Mouse (Mus musculus) embryonic stem cell, embryonic (primary cell): ENCODE measurements around the gene Ckap5.

Source experiments
- CTCF ChIA-PET, 4 experiments: fragments of 300-600 bp in 2 of 4; fragments of 350-600 bp in 2 of 4; sonication (Branson Sonifier 250); formaldehyde crosslinking; loops; one replicate each; lab custom pipeline; 2022; ENCODE audit warnings: inconsistent platforms in 2 of 4; lab: Charles Lee
- POLR2A ChIA-PET, 4 experiments: fragments of 300-600 bp in 2 of 4; fragments of 350-600 bp in 2 of 4; sonication (Branson Sonifier 250); formaldehyde crosslinking; loops; one replicate each; lab custom pipeline; 2022; ENCODE audit warnings: antibody characterized with exemption in 4 of 4, inconsistent platforms in 1 of 4; lab: Charles Lee

The Ckap5 gene

GRCm38 (mm10) chr2:91656774-91657173, 130.2 kb downstream of the Ckap5 start:
- POLR2A ChIA-PET, result interaction anchor here in 3 of 4 experiments (0.5 to 4.5 kb wide), 29 partner anchors 10 to 747 kb away, joined by 3 to 38 read pairs (median 5); partner anchors contain the start of genes Ambra1 (in 2 of the 3), Atg13 (in 2 of the 3), F2 (in 2 of the 3) and Harbi1 (in 2 of the 3)
- CTCF ChIA-PET, result interaction anchor here (0.6 to 2.0 kb wide), 18 partner anchors 9 to 357 kb away, joined by 3 to 19 read pairs (median 4); partner anchors contain the start of gene F2 (in 1 of the 4)

GRCm38 (mm10) chr2:91659657-91660056, 133.1 kb downstream of the Ckap5 start:
- POLR2A ChIA-PET, result interaction anchor here in 3 of 4 experiments (1.0 to 2.2 kb wide), 7 partner anchors 8 to 31 kb away, joined by 3 to 9 read pairs (median 6); partner anchors contain the start of genes Arhgap1 (in 2 of the 3) and Zfp408 (in 2 of the 3)
- CTCF ChIA-PET, result interaction anchor here in 1 of 4 experiments (1.2 kb wide), 1 partner anchor 13 kb away, joined by 3 read pairs; no protein-coding TSS in a partner anchor

GRCm38 (mm10) chr2:91660981-91661380, 134.4 kb downstream of the Ckap5 start:
- ChIA-PET CTCF (interaction anchor here in 1 of 4 experiments (0.7 kb wide), 1 partner anchor 128 kb away, joined by 9 read pairs; no protein-coding TSS in a partner anchor), POLR2A (interaction anchor here in 1 of 4 experiments (1.2 to 1.4 kb wide), 2 partner anchors 11 to 22 kb away, joined by 3 to 4 read pairs; no protein-coding TSS in a partner anchor)

GRCm38 (mm10) chr2:91664780-91665179, 138.2 kb downstream of the Ckap5 start:
- ChIA-PET POLR2A (interaction anchor here in 1 of 4 experiments (1.0 kb wide), 1 partner anchor 15 kb away, joined by 3 read pairs; the partner anchor contains the start of genes Arhgap1 and Zfp408), CTCF (no interaction called here)

- CTCF ChIA-PET, result interaction anchor here in 1 of 4 experiments (4.4 kb wide), 1 partner anchor 10 kb away, joined by 19 read pairs; no protein-coding TSS in a partner anchor
- POLR2A ChIA-PET, result interaction anchor here in 2 of 4 experiments (0.5 to 8.4 kb wide), 12 partner anchors 8 to 704 kb away, joined by 3 to 40 read pairs (median 6); partner anchors contain the start of genes Arhgap1 (in 1 of the 2), F2 (in 1 of the 2) and Zfp408 (in 1 of the 2)
Measured at GRCm38 (mm10) chr2:91666386-91666910, 139.9 kb downstream of the Ckap5 start.

- ChIA-PET POLR2A (interaction anchor here in 3 of 4 experiments (0.7 to 8.4 kb wide), 18 partner anchors 9 to 43 kb away, joined by 3 to 40 read pairs (median 6); partner anchors contain the start of genes Arhgap1 (in 2 of the 3), Atg13 (in 2 of the 3), F2 (in 2 of the 3) and Harbi1 (in 2 of the 3)), CTCF (interaction anchor here (0.5 to 4.4 kb wide), 5 partner anchors 11 to 251 kb away, joined by 3 to 19 read pairs (median 5); no protein-coding TSS in a partner anchor)
Measured at GRCm38 (mm10) chr2:91667747-91668146, 141.2 kb downstream of the Ckap5 start.

GRCm38 (mm10) chr2:91669326-91669725, 142.8 kb downstream of the Ckap5 start:
- ChIA-PET CTCF (interaction anchor here in 2 of 4 experiments (1.0 to 4.4 kb wide), 3 partner anchors 13 to 23 kb away, joined by 3 to 19 read pairs (median 4); no protein-coding TSS in a partner anchor), POLR2A (interaction anchor here in 2 of 4 experiments (0.7 to 8.4 kb wide), 8 partner anchors 9 to 32 kb away, joined by 3 to 40 read pairs (median 4); no protein-coding TSS in a partner anchor)

- CTCF ChIA-PET, result interaction anchor here in 2 of 4 experiments (1.0 to 1.8 kb wide), 2 partner anchors 13 to 24 kb away, joined by 3 to 4 read pairs; no protein-coding TSS in a partner anchor
- POLR2A ChIA-PET, result interaction anchor here in 2 of 4 experiments (0.7 to 8.4 kb wide), 4 partner anchors 12 to 41 kb away, joined by 3 to 40 read pairs (median 20); partner anchors contain the start of genes Atg13 (in 1 of the 2) and Harbi1 (in 1 of the 2)
Measured at GRCm38 (mm10) chr2:91670038-91670437, 143.5 kb downstream of the Ckap5 start.
